Mouse (Mus musculus): ENCODE measurements around the gene Retnlb.
"Not testable (repeated sequence)": the region's sequence is repeated elsewhere in the genome, so short reads cannot be mapped to it uniquely, and the experiment has no call there.

The Retnlb gene

DNA sequence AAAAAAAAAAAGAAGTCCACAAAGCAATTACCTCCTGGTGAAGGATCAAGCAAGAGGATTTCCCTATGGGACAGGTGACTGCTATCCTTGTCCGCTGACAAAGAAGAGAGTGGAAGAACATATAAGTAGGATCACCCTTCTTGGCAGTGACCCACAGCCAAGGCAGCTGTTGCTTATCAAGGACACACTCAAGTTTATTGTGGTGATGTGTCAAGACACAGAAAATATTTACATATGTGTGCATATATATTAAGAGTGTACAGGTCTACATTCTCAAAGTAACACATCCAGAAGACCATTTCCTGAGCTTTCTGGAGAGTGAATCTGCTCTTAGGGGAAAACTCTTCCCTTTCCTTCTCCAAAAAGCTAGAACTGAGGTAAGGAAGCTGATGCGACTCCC lies at the start of gene Retnlb:
Retnlb (plus strand) TSS at position 162 of the 400 bp plus-strand sequence.
- DNase-seq (ENCODE audit: low spot score in 2 of 2) = no peak

DNA sequence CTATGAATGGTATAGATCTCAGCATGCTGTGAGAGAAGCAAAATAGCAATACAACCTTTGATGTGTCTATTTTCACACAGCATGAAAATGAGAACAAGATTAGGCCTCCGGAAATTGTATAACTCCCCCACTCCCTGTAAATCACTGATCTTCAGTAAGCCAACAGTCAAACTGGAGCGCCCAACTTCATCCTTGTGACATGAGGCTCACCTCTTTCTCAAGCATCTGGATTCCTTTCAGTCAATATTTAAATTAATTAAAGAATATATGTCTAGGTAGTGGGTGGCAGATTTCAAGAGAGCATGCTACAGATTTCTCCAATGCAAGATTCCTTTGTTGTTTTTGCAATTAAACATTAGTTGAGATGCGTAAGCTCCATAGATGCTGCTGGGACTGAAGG lies 47.5 kb upstream of the Retnlb start:
- DNase-seq (ENCODE audit: low spot score in 2 of 2) = no peak

DNA sequence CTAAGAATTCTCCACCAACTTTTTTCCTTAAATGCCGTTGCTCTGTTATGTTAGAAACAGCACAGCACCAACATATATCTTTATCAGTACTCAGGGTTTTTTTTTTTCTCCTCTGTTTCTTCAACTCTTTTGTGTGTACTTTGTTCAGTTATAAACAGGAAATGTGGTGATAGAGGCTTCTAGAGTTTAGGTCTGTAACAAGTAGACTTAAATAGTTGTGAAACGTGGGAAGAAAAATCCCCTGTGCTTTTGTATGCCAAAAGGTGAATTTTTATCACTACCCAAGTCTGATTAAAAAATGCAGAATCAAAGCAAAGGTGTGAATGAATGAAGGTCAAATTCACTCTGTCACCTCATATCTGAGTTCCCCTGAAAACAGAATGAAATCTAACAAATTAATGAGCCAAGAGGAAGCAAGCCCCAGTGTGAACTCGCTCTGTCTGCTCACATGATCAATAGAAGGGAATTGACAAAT lies 44.6 kb upstream of the Retnlb start, which contains the start of gene Trat1:
Trat1 (minus strand) TSS at position 51 of the 475 bp plus-strand sequence.
- no peak for DNase-seq (ENCODE audit: low spot score in 2 of 2)

DNA sequence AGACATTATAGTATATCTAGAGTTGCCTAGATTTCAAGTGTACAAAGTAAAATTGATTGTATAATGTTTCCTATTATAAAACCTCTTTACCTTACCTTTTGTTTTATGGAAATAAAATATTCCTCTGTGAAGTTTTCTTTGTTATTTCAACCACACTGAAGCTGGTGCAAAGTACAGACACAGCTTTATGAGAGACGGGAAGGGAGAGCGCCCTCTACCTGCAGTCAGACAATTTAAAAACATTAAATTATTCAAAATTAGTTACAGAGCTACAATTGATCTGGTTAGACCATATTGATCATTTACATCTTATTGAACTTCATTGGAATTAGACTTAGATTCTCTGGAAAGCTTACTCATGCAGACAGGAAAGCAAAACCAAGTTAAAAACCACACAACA lies 39.4 kb upstream of the Retnlb start:
- DNase-seq (ENCODE audit: low spot score in 2 of 2) = no peak

DNA sequence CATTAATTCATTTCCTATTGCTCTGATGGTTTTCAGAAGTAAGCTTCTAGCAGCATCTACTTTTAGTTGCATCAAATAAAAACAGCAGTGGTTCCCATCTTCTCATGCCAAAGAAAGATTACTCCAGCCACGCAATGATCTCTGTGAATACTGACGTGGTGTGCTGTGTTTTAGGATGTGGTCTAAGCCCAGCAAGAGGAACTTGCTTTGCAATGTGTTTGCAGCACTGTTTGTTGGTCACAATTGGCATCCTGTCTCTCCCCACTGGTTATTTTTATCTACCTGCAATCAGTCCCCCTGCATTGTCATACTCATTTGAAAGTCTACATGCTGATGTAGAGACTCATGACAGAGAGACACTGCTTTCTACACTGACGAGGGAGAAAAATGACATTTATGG lies 30.4 kb upstream of the Retnlb start:
- no peak for DNase-seq (ENCODE audit: low spot score in 2 of 2)

DNA sequence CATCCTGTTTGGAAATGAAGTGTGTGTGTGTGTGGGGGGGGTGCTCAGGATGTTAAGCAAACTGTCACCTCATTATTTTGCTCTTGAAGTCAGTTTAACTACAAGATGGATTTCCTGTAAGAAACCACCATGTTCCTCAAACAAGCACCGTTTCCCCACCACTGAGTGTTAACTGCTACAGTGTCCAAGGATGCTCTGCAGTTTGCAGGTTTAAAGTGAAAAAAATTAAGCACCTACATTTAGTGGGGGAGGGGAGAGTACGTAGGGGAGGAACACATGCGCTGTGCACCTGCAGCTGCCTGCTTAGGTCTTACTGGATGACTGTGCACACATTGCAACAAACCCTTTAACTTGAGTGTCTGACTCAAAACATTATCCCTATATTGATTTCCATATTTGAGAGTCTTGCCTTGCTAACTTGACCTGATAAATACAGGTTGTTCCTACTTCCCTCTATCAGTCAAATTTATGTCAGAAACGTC lies 27.9 kb upstream of the Retnlb start:
- no peak for DNase-seq (ENCODE audit: low spot score in 2 of 2)

DNA sequence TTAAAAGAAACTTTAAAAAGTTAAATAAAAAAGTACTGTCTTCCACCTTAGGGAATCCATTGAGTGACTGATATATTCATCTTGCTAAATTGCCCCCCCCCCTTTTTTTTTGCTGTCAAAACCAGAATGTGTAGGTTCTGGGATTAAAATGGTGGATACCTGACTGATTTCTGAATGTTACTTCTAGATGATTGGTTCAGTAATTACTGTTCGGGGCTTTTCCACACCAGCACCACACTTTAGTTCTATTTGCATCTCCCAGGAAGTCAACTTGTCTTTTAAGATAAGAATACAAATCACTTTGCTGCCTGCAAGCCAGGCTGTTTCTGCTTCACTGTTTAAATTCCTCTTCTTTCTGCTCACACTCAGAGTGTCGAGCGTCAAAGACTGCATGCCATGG lies 18.4 kb upstream of the Retnlb start:
- no peak for DNase-seq (ENCODE audit: low spot score in 2 of 2)

DNA sequence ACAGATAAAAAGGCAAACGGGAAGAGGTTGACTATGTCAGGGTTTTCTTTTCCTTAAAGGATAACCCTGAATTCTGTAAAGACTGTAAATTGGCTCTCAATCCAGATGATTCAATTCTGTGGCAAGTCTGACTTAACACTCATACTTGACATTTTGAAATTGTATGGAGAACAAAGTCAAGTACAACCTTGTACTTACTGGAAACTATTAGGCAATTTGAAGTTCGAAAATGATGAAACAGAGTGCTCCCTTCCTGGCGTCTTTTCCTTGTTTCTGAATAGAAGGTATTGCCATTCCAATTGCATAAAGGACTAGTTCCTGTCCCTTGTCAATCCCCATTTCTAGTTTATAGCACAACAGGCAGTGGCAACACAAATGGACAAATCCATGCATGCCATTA lies 17.2 kb upstream of the Retnlb start:
- DNase-seq (ENCODE audit: low spot score in 2 of 2) = no peak

DNA sequence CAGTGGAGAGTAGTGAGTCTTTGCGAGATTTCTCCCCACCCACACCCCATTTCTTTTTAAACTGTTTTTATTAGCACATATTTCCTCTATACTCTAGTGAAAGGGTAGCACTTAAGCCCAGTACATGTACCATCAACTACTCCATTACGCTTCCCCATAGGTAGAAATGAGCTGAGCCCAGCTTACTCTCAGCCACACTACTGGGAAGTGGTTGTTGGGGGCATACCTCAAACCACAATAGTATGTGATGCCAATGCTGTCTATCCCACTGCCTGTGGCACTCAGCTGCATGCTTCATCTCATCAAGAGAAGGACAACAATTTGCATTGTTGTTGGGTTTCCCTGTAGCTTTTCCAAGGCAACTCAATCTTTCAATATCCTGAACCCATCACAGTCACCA lies 15.8 kb upstream of the Retnlb start:
- no peak for DNase-seq (ENCODE audit: low spot score in 2 of 2)

DNA sequence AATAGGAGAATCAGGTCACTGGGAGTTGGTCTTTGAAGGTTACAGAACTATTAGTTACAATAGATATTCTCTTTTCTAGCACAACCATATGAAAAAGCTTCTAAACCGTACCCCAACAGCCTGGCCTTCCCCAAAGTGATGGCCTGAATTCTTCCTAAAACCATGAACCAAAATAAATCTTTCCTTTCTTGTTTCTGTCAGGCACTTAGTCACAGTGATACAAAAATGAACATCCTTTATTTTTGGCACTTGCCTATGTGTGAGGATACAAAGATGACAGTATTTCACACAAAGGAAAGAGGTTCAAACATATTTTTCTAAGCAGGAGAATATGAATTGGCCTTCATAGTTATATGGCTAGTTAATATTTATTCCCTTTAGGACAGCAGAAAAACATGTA lies 11.2 kb upstream of the Retnlb start:
- DNase-seq (ENCODE audit: low spot score in 2 of 2) = no peak

DNA sequence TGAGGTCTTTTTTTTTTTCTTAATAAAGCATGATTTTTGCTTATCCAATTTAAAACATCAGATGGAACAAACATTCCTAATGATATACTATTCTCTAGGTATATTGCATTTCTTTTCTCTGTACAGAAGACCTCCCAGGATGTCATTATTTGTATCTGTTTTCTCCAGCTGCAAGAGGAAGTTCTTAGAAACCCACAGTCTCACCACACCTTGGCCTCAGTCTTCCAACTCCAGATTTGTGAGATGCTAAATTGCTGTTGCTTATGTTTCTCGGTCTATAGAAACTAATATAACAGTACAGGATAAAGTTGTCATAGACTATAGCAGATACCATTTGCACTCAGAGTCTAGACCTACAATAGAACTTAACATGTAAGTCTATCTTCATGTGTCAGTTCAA lies 10.1 kb upstream of the Retnlb start:
- no peak for DNase-seq (ENCODE audit: low spot score in 2 of 2)

DNA sequence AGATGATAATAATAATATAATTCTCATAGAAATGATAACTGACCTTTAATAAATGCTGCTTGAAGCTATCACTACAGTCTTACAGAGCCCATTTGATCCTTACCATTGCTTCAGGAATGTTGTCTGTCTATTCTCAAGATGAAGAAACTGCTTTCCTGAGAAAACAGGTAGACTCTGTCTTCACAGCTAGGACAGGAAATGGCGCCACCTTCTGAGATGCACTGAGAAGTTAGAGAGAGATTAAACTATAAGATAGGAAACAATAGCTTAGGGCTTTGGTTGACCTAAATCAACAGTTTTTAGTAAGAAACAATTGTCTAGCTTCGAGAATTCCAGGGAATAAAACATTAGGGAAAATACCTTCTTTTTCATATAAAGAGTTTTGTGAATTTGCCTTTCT lies 7.3 kb upstream of the Retnlb start:
- DNase-seq (ENCODE audit: low spot score in 2 of 2) = no peak

DNA sequence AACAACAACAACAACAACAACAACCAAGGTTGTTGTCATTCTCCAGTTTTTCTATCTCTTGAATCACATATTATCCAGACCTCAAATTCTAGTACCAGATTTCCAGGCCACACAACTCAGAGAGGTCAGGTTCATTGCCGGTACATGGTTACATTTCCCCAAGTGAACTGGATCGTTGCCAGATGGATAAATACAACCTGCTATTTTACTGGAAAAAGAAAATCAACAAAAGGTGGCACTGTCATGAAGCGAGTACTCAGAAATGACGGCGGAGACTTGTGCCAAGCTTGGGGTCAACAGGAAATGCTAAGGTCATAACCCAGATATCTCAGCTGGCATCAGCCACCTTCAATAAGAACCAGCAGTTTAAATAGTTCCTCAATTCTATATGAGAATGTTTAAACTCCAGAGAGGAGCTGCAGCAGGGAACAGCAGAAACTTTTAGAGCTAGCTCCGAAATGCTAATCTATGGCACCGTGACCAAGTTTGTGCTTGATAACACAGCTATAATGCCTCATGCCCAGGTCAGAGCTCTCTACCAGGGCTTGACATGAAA lies 4.7 kb upstream of the Retnlb start:
- no peak for DNase-seq (ENCODE audit: low spot score in 2 of 2)

DNA sequence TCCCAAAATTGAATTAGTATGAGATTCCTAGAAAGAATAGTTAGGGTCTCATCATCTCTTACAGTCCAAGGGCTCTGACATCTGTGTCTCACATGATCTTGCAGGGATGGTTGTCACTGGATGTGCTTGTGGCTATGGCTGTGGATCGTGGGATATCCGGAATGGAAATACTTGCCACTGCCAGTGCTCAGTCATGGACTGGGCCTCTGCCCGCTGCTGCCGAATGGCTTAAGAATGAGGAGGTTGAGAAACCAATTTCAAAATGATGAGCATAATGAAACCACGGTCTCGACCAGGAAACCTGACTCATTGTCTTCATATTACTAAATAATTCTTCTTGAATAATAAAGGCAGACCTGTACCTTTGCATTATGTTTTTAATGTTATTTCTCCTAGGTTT lies 1.9 kb downstream of the Retnlb start:
- no peak for DNase-seq (ENCODE audit: low spot score in 2 of 2)

DNA sequence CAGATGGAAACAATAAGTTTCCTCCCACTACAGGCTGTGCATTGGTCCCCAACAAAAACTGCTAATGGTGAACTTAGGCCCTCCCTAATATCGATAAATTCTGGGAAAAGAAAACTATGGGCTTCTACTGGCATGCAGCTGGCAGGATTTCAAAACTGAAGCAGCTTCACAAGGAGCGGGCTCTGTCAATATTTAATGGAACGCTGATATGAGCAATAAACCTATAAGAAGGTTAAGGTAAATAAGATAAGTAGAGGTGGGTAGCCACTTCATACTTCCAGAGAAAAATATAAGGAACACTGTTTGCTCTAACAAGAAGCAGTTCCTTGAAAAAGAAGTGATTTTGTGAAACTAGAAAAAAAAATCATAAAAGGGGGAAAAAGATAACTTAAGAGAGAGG lies 9.8 kb downstream of the Retnlb start:
- no peak for DNase-seq (ENCODE audit: low spot score in 2 of 2)

DNA sequence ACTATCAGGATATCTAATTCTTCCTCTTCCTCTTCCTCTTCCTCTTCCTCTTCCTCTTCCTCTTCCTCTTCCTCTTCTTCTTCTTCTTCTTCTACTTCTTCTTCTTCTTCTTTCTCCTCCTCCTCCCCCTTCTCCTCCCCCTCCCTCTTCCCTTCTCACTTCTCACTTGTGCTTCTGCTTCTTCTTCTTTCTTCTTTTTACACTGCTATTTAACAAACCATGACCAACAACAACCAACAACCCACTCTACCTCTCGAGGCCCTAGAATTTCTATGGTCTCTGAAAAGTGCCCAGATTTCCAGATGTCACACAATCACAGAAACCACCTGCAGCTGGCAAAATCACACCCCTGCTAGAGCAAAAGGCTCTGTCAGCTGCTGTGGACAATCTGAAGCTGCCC lies 11.0 kb downstream of the Retnlb start:
- DNase-seq (ENCODE audit: low spot score in 2 of 2) = no peak

DNA sequence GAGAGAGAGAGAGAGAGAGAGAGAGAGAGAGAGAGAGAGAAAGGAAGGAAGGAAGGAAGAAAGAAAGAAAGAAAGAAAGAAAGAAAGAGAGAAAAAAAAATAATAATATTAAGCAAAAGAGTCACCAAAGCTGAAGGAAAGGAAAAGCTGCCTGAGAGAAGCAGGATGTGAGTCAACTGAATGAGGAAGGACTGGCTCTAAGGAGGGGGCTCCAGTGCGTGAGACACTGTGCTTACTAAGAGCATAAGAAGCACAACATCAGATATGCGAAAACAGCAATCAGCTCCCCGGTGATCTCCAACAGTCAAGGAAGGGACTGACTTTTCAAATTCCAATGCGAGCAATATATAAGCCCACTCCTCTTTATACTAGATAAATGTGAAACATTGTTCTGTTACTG lies 12.4 kb downstream of the Retnlb start:
- DNase-seq (ENCODE audit: low spot score in 2 of 2) = no peak

DNA sequence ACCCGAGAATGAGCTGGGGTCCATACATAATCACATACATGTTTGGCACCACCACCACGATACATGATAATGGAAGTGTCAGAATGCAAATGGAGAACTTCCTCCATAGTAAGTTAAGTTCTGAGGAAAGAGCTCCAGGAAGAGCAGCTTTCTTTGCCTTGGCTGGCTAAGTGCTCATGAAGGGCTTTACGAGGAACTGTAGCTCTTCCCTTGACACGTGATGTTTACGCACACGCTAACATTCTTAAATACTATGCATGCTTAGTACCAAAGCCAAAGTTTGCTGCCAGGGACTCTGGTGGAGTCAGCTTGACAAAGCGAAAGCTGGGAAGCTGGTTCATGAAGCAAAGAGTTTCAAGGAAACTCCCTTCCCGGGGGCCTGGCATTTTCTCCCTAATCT lies 15.4 kb downstream of the Retnlb start:
- DNase-seq (ENCODE audit: low spot score in 2 of 2) = no peak

DNA sequence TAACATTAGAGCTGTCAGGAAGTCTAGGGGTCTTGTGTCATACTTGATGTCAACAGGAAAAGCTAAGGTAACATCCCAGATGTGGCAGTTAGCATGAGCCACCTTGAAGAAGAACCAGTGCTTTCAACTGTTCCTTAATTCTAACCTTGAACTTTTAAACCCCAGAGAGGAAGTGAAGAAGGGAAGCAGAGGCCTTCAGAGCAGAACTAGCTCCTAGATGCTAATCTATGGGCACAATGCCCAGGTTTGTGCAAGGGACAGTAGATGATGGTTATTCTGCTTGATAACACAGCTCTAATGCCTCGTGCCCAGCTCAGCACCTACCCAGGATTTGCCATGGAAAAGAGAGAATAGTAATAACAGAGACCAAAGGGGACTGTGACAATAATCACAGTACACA lies 17.0 kb downstream of the Retnlb start:
- not testable (repeated sequence) for DNase-seq (ENCODE audit: low spot score in 2 of 2)

DNA sequence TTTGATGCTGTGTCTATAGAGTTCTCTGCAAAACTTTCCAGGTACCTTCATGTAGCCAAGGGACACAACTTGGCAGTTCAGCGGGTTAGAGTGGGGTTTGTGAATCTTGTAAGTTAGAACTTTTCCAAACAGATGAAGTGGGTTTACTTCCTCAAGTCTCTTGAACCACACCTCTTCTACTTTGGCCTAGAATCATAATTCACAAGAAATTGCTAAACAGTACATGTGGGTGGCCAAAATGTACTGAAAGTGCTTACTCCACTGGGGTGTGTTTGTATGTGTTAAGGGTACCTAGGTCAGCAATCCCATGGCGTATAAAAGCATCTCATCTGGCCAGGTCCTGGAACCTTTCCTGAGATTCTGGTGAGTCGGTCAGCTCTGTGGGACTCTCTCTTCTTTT lies 25.6 kb downstream of the Retnlb start, which contains the start of gene Retnla:
Retnla (plus strand) TSS at position 286 of the 400 bp plus-strand sequence.
- no peak for DNase-seq (ENCODE audit: low spot score in 2 of 2)

DNA sequence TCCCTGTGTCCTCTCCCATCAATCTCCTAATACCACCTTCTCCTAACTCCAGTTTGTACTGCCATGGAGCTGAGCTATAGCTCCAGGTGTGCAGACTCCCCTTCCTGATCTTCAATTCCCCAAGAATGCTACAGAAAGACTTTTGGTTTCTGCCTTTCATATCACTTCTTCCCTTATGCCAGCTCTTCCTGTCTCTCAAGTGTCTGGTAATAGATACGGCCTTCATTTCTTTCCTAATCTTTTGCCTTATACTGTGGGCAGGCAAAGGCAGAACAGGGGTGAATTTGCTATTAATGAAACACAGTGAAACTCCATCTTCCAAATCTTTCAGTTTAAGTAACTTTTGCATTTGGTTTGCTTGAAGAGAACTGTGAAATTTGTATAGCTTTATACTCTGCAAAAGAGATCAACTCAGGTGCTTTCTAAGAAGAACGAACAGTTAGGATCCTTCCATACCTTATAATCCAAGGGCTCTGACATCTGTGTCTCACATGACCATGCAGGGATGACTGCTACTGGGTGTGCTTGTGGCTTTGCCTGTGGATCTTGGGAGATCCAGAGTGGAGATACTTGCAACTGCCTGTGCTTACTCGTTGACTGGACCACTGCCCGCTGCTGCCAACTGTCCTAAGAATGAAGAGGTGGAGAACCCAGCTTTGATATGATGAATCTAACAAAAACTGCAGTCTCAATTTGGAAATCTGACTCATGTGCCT lies 27.2 kb downstream of the Retnlb start:
- no peak for DNase-seq (ENCODE audit: low spot score in 2 of 2)

DNA sequence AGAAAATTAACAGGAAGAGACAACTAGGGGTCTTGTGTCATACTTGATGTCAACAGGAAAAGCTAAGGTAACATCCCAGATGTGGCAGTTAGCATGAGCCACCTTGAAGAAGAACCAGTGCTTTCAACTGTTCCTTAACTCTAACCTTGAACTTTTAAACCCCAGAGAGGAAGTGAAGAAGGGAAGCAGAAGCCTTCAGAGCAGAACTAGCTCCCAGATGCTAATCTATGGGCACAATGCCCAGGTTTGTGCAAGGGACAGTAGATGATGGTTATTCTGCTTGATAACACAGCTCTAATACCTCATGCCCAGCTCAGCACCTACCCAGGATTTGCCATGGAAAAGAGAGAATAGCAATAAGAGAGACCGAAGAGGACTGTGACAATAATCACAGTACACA lies 48.3 kb downstream of the Retnlb start:
- not testable (repeated sequence) for DNase-seq (ENCODE audit: low spot score in 2 of 2)

DNA sequence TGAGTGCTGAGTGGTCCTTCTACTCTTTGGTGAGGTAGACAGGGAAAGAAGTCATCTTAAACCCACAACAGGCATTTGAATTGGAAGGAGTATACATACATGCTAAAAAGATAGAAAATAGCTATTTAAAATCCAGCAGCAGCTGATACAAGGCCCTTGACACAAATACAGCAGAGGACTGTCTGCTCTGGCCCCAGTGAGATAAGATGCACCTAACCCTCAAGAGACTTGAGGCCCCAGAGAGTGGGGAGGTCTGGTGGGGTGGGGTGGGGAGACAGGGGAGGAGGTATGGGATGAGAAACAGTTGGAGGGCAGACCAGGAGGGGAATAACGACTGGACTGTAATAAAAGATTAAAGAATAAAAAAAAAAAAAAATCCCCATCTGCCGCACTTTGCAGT lies 51.0 kb downstream of the Retnlb start:
- DNase-seq (ENCODE audit: low spot score in 2 of 2) = no peak
